Mouse (Mus musculus): ENCODE results near the gene Plekhg5. TPM values are rescaled to one million over a fixed set of nuclear protein-coding genes. Genes with fewer than 3 reads are reported as not detected.
A peak's percentile ranks its signal among the peaks of the same experiment; 100 is the strongest.

Plekhg5 gene
- polyA plus RNA-seq, 1 experiment from 2014 or later, result 9.6 TPM

DNA sequence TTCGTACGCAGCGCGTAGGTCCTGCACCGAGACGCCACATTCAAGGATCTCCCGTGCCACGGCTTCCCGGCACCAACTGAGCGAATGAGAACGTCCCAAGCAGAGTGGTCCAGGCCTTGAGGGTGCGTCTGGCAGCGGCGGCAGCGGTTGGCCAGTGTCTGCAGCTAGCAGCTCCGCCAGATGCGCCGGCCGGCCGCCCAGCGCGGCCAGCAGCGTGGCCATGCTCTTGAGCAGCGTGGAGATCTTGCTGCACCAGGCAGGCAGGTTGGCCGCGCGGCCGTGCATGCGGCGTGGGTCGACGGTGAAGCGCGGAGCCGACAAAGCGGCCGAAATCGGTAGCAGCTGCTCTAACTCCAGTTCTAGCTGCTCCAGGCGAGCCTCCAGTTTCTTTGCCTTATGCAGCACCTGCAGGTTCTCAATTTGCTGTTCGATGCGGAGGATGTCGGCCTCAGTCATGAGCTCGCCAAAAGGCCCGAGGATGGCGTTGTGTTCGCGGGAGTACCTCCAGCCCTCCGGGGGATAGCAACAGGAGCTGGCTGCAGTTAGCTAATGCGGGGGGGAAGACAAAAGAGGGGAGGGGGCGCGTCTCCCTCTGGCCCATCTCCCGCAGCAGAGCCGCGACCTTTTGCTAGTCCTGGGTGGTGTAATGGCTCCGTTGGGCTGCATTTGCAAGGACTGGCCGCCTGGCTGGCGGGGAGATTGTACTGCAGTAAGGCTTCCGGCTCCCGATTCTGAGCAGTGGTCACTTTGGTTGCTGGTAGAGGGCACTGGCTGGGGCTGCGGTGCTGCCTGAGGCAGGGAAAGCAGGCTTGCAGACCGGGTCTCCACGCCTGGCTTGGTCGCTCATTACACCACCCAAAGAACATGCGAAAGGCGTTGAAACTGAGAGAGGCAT, 54.0 kb downstream of the Plekhg5 start:
- no peaks in the 10 kb centered on the region for H3K36me3 ChIP-seq (replicated peaks)

DNA sequence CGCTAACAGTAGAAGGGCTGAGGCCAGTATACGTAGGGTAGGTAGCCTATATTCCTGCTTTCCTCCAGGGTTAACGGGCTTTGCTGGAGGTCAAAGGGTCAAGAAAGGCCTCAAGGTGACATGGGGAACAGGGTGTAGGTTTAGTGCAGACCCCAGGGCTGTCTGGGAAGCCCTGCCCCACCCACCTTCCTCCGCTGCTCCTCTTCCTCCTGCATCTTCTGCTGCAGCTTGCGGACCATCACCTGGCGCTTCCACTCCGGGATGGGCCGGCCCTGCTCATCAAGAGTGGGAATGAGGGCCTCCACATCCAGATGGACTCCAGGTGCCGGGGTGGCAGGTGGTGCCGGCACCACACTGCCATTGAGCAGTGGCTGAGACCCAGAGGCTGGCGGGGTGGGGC, 55.6 kb downstream of the Plekhg5 start:
- H3K4me1 ChIP-seq, result peaks cover 76% of the 10 kb centered on the region
- 79% methylated on average over 11 of the region's 11 CpGs for WGBS

More for the DNA sequence above, 54.0 kb downstream of the Plekhg5 start:
- DNase-seq (ENCODE audit: extremely low spot score, low spot score), result peak; percentile 63
- H3K27me3 ChIP-seq (ENCODE audit: poor library complexity, severe bottlenecking), result peaks cover 100% of the 10 kb centered on the region
- WGBS, result 4% methylated on average over 65 of the region's 65 CpGs
- peak overlapping the region; percentile 37 for H3K4me3 ChIP-seq
- H3K27ac ChIP-seq, result no peak overlapping the region; the same call in 1 of the 2 replicates
- no peaks in the 10 kb centered on the region for H3K9me3 ChIP-seq
- peaks cover 63% of the 10 kb centered on the region for H3K4me1 ChIP-seq

DNA sequence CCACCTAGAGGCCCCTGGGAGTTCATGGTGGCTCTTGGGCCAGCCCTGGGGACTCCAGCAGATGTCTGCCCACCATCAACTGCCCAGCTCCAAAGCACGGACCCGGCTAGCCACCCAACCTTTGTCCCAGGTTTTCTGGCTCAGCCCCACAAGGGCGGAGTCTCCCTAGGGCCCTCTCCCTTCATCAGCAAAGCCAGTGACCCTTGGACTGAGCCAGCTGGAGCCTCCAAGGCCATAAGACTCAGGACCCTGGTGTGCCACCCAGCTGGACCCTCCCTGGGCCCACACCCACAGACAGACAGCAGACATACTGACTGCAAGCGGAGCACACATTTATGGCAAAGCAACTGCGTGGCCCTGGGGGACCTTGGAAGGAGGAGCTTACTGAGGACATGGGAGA, 56.5 kb downstream of the Plekhg5 start:
- 43% methylated on average over 5 of the region's 5 CpGs for WGBS
- Histone ChIP-seq H3K4me3 (no peak overlapping the region), H3K4me1 (peaks cover 81% of the 10 kb centered on the region), H3K36me3 (replicated peaks) (no peaks in the 10 kb centered on the region), H3K27ac (no peak overlapping the region), H3K9me3 (no peaks in the 10 kb centered on the region), H3K27me3 (ENCODE audit: poor library complexity, severe bottlenecking) (peaks cover 100% of the 10 kb centered on the region)
- DNase-seq (ENCODE audit: extremely low spot score, low spot score), result no peak

More for the DNA sequence above, 55.6 kb downstream of the Plekhg5 start:
- H3K36me3 ChIP-seq (replicated peaks), result no peaks in the 10 kb centered on the region
- H3K4me3 ChIP-seq, result no peak overlapping the region
- no peak overlapping the region for H3K27ac ChIP-seq
- H3K9me3 ChIP-seq, result no peaks in the 10 kb centered on the region
- DNase-seq (ENCODE audit: extremely low spot score, low spot score), result no peak
- peaks cover 100% of the 10 kb centered on the region for H3K27me3 ChIP-seq (ENCODE audit: poor library complexity, severe bottlenecking)

DNA sequence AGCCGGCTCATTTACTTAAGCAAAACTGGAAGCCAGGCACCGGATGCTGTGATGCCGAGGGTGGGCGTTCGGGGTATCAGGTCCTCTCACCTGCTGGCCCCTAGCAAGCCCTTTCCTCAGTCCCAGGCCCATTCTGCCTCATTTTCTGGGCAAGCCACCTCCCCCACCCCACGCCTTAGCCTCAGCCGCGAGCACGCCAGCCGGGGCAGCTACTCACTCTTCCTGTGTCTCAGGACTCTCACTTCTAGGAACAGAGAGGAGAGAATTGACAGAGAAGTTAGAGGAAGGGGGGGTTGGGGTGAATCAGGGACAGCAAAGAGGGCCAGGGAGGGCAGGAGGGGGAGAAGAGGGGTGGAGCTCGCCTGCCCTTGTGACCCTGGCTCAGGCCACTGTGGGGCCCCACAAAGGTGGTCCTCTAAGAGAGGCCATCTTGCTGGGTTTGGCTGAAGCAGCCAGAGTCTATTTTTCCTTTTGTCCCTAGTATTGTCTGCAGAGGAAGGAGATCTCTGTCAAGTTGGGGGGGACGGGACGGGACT, 57.2 kb downstream of the Plekhg5 start:
- H3K9me3 ChIP-seq, result no peaks in the 10 kb centered on the region
- 20% methylated on average over 13 of the region's 13 CpGs for WGBS

DNA sequence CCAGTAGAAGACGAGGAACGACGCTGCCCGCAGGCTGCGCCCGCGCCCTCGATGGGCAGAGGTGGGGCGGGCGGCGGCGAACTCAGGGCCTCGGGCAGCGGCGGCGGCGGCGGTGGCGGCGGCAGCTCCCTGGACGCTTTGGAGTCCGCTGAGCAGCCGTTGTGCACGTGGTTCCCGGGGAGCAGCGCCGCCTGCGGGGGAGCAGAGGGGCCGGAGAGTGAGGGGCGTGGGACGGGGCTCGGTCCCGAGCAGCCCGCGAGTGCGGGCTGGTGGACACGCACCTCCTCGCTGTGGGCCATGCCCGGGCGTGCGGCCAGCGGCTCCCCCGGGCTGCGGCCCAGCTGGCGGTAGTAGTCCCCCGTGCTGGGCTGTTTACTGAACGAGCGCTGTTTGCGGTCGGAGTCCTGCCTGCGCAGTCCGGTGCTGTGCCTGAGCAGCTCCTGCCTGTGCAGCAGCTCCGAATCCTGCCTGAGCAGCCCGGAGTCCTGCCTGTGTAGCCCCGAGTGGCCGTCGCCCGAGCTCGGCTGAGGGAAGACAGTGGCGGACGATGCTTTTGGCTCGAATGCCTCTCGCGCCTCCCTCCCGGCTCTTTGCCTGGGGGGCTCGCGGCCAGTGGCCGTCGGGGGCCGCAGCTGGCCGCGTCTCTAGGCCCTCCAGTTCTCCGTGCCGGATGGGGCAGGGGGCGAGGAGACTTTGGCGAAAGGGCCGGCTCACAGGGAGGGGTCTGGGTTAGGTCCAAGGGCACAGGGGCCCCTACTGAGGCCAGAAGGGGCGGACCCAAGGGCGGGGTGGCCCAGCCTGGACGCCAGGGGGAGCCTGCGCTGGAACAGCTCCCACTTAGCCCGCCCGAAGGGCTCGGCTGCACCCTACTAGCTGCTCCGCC, 58.7 kb downstream of the Plekhg5 start:
- peak; percentile 62 for DNase-seq (ENCODE audit: extremely low spot score, low spot score)
- no peaks in the 10 kb centered on the region for H3K9me3 ChIP-seq
- no peaks in the 10 kb centered on the region for H3K36me3 ChIP-seq (replicated peaks)
- WGBS, result 1% methylated on average over 85 of the region's 85 CpGs
- H3K27ac ChIP-seq, result peak overlapping the region; percentile 77
- peaks cover 100% of the 10 kb centered on the region for H3K27me3 ChIP-seq (ENCODE audit: poor library complexity, severe bottlenecking)
- peak overlapping the region; percentile 50 for H3K4me3 ChIP-seq
- peaks cover 64% of the 10 kb centered on the region for H3K4me1 ChIP-seq

More for the DNA sequence above, 57.2 kb downstream of the Plekhg5 start:
- no peak for DNase-seq (ENCODE audit: extremely low spot score, low spot score)
- Histone ChIP-seq H3K27ac (peak overlapping the region; percentile 16; the same call in 1 of the 2 replicates), H3K4me3 (peak overlapping the region; percentile 50), H3K36me3 (replicated peaks) (no peaks in the 10 kb centered on the region), H3K27me3 (ENCODE audit: poor library complexity, severe bottlenecking) (peaks cover 100% of the 10 kb centered on the region), H3K4me1 (peaks cover 78% of the 10 kb centered on the region)

DNA sequence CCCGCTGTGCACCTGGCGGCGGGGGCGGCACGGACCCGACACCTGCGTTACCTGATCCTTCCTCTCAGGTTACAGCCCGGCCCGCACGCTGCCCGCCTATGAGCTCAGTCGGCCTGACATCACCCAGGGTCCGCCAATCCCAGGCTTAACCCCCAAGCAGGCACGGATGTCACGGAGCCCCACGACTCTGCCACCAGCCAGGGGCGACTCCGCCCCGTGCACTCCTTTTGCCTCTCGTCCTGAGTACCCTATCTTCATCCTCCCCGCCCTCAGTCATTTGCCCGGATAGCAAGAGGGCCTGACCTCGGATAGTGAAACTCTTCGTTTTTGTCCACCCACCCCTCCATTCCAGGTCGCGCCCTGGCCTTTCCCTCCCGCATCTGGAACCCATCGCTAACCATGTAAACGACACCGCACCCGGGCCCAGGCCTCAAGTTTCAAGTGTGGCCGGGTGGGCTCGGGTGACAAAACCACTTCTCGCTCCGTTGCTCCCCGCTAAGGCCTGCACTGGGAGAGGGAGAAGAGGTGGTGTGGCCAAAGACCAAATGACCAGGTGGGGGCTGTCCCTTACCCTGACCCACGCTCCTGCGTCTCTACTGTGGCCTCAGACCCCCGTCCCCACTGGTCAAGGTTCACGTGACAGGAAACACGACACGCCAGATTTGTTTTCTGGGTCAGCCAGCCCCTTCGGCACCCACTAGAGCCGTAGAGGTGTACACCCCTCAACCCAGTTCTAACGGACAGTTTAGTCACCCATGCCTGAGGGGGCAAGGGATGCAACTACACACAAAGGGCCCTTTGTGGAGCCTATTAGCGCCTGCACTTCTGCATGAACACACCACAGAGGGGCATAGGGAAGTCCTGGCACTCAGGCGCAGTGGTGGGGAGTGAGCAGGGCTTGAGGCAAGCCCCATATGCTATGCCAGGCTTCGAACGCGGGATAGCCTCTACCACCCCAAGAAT, 59.8 kb downstream of the Plekhg5 start:
- Histone ChIP-seq H3K9me3 (no peaks in the 10 kb centered on the region), H3K27me3 (ENCODE audit: poor library complexity, severe bottlenecking) (peaks cover 100% of the 10 kb centered on the region), H3K27ac (peak overlapping the region; percentile 77), H3K36me3 (replicated peaks) (no peaks in the 10 kb centered on the region), H3K4me3 (peak overlapping the region; percentile 50), H3K4me1 (peaks cover 60% of the 10 kb centered on the region)
- 3% methylated on average over 50 of the region's 50 CpGs for WGBS
- DNase-seq (ENCODE audit: extremely low spot score, low spot score), result peak; percentile 44

DNA sequence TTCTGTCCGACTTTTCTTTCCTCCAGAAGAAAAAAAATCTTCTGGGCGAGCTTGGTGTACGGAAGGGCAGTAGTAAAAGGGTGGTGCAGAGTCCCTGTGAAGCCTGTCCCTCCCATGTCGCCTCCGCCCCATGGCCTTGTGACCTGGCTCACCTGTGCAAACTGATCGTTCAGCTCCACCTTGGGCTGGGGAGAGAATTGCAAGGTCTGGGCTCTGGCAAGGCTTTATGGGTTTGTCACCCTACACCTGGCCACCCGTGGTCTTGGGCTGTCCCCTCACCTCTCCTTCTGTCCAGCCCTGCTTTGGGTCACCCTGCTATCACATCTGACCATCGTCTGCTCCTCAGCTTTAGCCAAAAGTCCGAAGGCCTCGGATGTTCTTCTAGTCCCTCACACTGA, 60.5 kb downstream of the Plekhg5 start:
- H3K36me3 ChIP-seq (replicated peaks), result no peaks in the 10 kb centered on the region
- no peak for DNase-seq (ENCODE audit: extremely low spot score, low spot score)
- H3K27ac ChIP-seq, result no peak overlapping the region
- peaks cover 60% of the 10 kb centered on the region for H3K4me1 ChIP-seq
- H3K9me3 ChIP-seq, result no peaks in the 10 kb centered on the region
- 18% methylated on average over 10 of the region's 10 CpGs for WGBS
- 0 out of 2 replicates have a peak overlapping the region, but pooled peaks have one; percentile 50 for H3K4me3 ChIP-seq
- peaks cover 100% of the 10 kb centered on the region for H3K27me3 ChIP-seq (ENCODE audit: poor library complexity, severe bottlenecking)

DNA sequence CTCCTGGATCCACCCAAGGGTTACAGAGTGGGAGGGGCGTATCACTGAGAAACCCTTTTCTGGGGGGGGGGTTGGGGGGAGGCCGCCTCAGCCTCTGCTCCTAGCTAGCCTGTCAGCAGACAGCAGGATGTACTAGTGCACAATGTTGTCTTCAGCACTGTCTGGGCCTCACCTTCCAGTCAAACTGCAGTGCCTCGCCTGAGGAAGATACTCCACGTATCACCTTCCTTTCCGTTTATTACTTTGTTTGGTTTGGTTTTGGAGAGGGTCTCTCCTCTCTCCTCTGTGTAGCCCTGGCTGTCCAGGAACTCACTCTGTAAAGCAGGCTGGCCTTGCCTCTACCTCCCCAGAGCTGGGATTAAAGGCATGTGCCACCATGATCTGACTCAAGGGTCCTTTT, 60.9 kb downstream of the Plekhg5 start:
- Histone ChIP-seq H3K4me1 (peaks cover 59% of the 10 kb centered on the region), H3K36me3 (replicated peaks) (no peaks in the 10 kb centered on the region), H3K9me3 (no peaks in the 10 kb centered on the region), H3K27me3 (ENCODE audit: poor library complexity, severe bottlenecking) (peaks cover 100% of the 10 kb centered on the region), H3K4me3 (no peak overlapping the region), H3K27ac (no peak overlapping the region; the same call in 1 of the 2 replicates)
- no peak for DNase-seq (ENCODE audit: extremely low spot score, low spot score)
- WGBS, result 47% methylated on average over 5 of the region's 5 CpGs

DNA sequence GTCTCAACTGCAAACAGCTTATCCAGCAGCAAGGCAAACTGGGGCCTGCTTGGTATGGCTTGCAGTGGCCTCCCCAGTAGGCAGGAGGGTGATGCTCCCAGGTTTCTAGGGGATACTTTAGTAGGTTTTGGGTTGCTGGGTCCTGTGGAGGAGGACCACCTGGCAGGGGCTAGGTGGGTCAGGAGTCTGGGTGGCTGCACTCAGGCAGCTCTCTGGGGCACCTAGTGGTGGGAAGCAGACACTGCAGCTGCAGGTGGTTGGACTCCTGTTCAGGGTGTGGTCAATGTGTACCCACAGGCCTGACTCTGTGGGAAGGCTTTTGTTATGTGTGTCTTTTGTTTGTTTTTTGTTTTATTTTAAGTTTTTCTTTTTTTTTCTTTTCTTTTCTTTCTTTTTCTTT, 62.2 kb downstream of the Plekhg5 start:
- no peak overlapping the region for H3K27ac ChIP-seq
- no peak overlapping the region for H3K4me3 ChIP-seq
- no peaks in the 10 kb centered on the region for H3K9me3 ChIP-seq
- DNase-seq (ENCODE audit: extremely low spot score, low spot score), result peak; percentile 58
- no peaks in the 10 kb centered on the region for H3K36me3 ChIP-seq (replicated peaks)
- H3K27me3 ChIP-seq (ENCODE audit: poor library complexity, severe bottlenecking), result peaks cover 100% of the 10 kb centered on the region
- H3K4me1 ChIP-seq, result peaks cover 57% of the 10 kb centered on the region

DNA sequence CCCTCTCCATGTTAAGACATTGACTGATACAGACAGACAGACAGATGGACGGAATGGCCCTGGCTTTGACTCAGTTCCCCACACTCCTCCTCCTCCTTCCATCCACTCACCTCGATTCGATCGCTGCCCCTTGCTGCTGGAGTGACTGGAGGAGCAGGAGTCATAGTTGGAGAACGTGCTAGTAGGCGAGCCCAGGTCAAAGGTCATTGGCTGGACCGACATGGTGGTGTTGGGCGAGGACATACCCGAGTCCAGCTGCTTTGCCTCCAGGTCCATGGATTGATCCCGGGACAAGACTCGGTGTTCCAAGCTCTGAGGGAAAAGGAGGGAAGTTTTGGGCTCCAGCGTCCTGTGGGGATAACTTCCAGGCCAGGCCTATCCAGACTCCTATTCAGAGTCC, 63.1 kb downstream of the Plekhg5 start:
- Histone ChIP-seq H3K27ac (no peak overlapping the region), H3K27me3 (ENCODE audit: poor library complexity, severe bottlenecking) (peaks cover 97% of the 10 kb centered on the region), H3K4me1 (peaks cover 49% of the 10 kb centered on the region), H3K4me3 (no peak overlapping the region), H3K36me3 (replicated peaks) (no peaks in the 10 kb centered on the region), H3K9me3 (no peaks in the 10 kb centered on the region)
- WGBS, result 86% methylated on average over 12 of the region's 12 CpGs
- no peak for DNase-seq (ENCODE audit: extremely low spot score, low spot score)

DNA sequence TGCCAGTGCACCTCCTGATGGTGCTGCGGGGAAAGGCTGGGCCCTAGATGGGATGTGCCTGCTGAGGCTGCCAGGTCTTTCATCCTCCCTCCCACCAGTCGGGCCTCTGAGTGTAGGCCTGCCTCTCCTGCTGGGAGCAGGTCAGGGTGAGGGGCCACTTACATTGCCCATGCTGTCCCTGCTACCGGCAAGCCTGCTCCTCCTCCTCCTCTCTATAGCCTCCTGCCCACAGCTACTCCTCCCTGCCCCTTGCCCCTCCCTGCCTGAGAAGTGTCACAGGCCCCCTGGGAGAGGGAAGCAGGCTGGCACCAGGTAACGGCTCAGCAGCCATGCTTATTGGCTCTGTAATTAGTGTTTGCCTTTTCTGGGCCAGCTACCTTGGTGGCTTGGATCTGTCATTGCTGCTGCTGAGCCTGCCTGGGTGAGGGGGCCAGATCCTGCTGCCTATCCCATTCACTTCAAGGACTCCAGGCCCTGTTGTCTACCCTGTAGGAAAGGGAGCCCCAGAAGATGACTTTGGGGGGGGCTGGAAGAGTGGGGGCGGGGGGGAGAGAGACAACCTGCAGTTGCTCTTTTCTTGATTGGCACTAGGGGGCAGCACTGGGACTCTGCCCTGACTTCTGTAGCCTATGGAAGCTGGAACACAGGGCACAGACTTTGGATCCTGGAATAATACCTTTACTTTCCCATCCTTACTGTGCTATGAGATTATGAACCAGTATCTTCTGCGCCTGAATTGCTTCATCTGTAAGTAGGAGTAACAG, 64.0 kb downstream of the Plekhg5 start:
- Histone ChIP-seq H3K4me1 (peaks cover 39% of the 10 kb centered on the region), H3K4me3 (no peak overlapping the region), H3K36me3 (replicated peaks) (no peaks in the 10 kb centered on the region), H3K27me3 (ENCODE audit: poor library complexity, severe bottlenecking) (peaks cover 97% of the 10 kb centered on the region), H3K9me3 (no peaks in the 10 kb centered on the region), H3K27ac (no peak overlapping the region)
- 33% methylated on average over 6 of the region's 6 CpGs for WGBS
- DNase-seq (ENCODE audit: extremely low spot score, low spot score), result no peak
